Mouse (Mus musculus) intestine, embryonic 14.5 days (tissue): ENCODE results near the gene Pcmtd2. TPM values are rescaled to one million over a fixed set of nuclear protein-coding genes. Genes with fewer than 3 reads are reported as not detected.
"Not testable (repeated sequence)": the region's sequence is repeated elsewhere in the genome, so short reads cannot be mapped to it uniquely, and the experiment has no call there.

Experiments
- ATAC-seq: fragments of 200-750 bp; cut with Nextera tagmentation; replicated peaks from 2 replicates; pipeline ENCODE4 v1.8.0; 2017; ENCODE audit warnings: low read depth, moderate number of reproducible peaks, moderate TSS enrichment, moderate library complexity; ENCODE audit not compliant: low FRiP score, low TSS enrichment
- DNase-seq: peaks from one replicate; pipeline ENCODE4 v3.0.0-alpha.2; 2018; ENCODE audit warnings: low spot score
- H3K27ac ChIP-seq: fragments of 300-500 bp; sonication (generic); 2 replicates; pipeline ENCODE4 v1.5.1; 2014; ENCODE audit warnings: low read depth, mild to moderate bottlenecking, control low read depth
- H3K27me3 ChIP-seq: fragments of 300-500 bp; sonication (generic); replicated peaks from 2 replicates; pipeline ENCODE4 v1.6.1; 2014; ENCODE audit warnings: low read length, control low read depth; ENCODE audit not compliant: control insufficient read depth, insufficient read depth
- H3K36me3 ChIP-seq: fragments of 300-500 bp; sonication (generic); 2 replicates; pipeline ENCODE4 v1.6.1; 2014; ENCODE audit warnings: low read length, control low read depth; ENCODE audit not compliant: control insufficient read depth, insufficient read depth
- H3K4me1 ChIP-seq: fragments of 300-500 bp; sonication (generic); replicated peaks from 2 replicates; pipeline ENCODE4 v1.6.1; 2014; ENCODE audit warnings: low read length, control low read depth, mixed read lengths; ENCODE audit not compliant: control insufficient read depth, insufficient read depth
- H3K4me2 ChIP-seq: fragments of 300-500 bp; sonication (generic); 2 replicates; pipeline ENCODE4 v1.6.1; 2014; ENCODE audit warnings: low read length
- H3K4me3 ChIP-seq: fragments of 300-500 bp; sonication (generic); 2 replicates; pipeline ENCODE4 v1.5.1; 2014; ENCODE audit warnings: low read depth, low read length, control low read depth, mixed read lengths
- H3K9ac ChIP-seq: fragments of 300-500 bp; sonication (generic); 2 replicates; pipeline ENCODE4 v1.6.1; 2014; ENCODE audit warnings: mild to moderate bottlenecking, low read length
- H3K9me3 ChIP-seq: fragments of 300-500 bp; sonication (generic); 2 replicates; pipeline ENCODE4 v1.6.1; 2016; ENCODE audit warnings: low read length, control low read depth; ENCODE audit not compliant: control insufficient read depth
- WGBS: fragments of 180-500 bp; shearing (Covaris S2); extraction: QIAGEN DNeasy Blood & Tissue Kit; methylation state at CpG from one replicate; pipeline ENCODE4 v1.1.7; 2014; 5-methylcytosine and 5-hydroxymethylcytosine counted together
- polyA plus RNA-seq: library from polyadenylated mRNA; unstranded; fragments of >200 nt; fragmentation: Nextera tagmentation; extraction: Ambion mirVana; gene quantifications from 2 replicates; pipeline ENCODE4 v1.2.1, GENCODE M21; 2014

Pcmtd2 gene
- 29.7 and 31.9 TPM in 2 replicates for polyA plus RNA-seq

DNA sequence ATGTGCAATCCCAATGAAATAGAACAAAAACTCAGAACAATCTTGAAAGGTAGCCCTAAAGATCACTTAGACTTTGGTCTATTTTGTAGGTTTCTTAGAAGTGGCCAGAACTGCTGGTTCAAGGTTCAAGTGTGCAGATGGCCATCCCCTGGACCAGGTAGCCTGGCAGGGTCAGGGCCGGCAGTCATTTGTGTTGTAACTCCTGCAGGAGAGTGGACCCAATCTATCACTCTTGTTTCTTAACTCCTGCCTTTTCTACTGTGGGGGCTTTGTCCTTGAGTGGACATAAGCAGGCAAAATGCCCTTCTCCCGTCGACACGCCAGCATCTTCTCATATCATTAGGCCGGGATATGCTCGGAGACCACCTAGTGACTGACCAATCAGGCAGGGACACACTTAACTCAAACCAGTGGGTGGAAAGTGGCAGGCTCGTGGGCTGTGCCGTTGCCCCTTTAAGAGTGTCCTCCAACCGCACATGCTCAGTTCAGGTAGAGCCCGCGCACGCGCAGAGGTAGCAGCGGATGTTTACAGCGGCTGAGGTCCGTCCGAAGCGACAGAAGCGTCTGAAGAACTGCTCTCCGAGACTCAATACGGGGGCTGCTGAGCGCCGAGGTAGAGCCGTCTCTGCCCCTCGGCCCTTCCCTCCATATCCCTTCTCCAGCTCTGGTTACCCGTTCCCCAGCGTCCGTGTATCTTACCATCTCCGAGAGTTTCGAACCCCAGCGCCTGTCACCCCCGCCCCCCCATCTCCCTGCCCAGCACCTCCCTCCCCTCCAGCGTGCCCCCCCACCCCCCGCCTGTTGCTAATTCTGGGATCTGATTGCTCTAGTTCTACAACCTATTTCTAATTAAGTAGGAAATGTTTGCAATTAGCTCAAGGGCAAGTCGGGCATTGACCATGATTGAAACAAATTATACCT, at the start of gene Pcmtd2:
Gene Pcmtd2 (plus strand): TSS at position 483 of the 921 bp plus-strand sequence.
- no peaks in the 10 kb centered on the region for H3K27me3 ChIP-seq
- H3K27ac ChIP-seq, result peak within 1 kb of the TSS; percentile 82
- peaks cover 14% of the 10 kb centered on the region for H3K36me3 ChIP-seq
- DNase-seq (peak; percentile 94), ATAC-seq (peak; percentile 94)
- peaks cover 13% of the 10 kb centered on the region for H3K4me1 ChIP-seq
- H3K9me3 ChIP-seq, result no peaks in the 10 kb centered on the region
- peak within 1 kb of the TSS; percentile 81 for H3K4me2 ChIP-seq
- H3K4me3 ChIP-seq, result peak within 1 kb of the TSS; percentile 70
- H3K9ac ChIP-seq, result peak within 1 kb of the TSS; percentile 70
- WGBS, result under 1% methylated on average over 35 of the region's 35 CpGs

DNA sequence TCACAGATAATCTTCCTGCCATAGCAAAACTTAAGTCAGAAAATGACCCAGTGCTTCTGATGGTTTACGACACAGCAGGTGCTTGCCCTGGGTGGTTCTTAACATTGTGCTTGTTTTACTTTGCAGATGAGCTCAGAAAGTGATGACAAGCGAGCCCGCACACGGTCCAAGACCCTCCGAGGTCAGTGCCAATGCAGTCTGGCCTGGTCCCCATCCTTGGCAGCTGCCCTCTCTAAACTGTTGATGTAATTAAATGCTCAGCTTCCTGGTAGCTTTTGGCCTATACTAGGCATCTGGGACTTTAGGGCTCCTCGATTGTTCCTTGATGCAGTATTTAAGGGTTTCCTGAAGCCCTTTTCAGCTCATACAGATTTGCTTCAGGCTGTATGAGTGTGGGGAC, 48.3 kb upstream of the Pcmtd2 start:
- ATAC-seq (no peak), DNase-seq (no peak)
- Histone ChIP-seq H3K9ac (no peak overlapping the region), H3K4me3 (no peak overlapping the region), H3K9me3 (no peaks in the 10 kb centered on the region), H3K27me3 (no peaks in the 10 kb centered on the region), H3K27ac (no peak overlapping the region), H3K4me2 (no peak overlapping the region), H3K36me3 (no peaks in the 10 kb centered on the region), H3K4me1 (no peaks in the 10 kb centered on the region)
- WGBS, result 83% methylated on average over 6 of the region's 6 CpGs

DNA sequence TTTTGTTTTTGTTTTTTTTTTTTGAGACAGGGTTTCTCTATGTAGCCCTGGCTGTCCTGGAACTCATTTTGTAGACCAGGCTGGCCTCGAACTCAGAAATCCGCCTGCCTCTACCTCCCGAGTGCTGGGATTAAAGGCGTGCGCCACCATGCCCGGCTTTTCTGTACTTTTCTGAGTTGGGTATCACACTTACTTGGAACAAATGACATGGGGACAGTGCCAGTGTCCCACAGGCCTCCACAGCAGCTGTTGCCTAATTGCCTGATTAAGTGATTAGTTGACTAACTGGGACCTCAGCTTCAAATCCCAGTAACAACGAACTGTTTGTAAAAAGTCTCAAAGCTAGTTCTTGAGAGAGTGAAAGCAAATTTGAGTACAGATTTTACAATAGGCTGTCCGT, 44.5 kb upstream of the Pcmtd2 start:
- H3K4me3 ChIP-seq, DNase-seq, H3K9ac ChIP-seq, H3K27me3 ChIP-seq, H3K4me1 ChIP-seq, H3K4me2 ChIP-seq, H3K36me3 ChIP-seq, H3K27ac ChIP-seq, ATAC-seq, H3K9me3 ChIP-seq: not testable (repeated sequence)
- 80% methylated on average over 8 of the region's 8 CpGs for WGBS

DNA sequence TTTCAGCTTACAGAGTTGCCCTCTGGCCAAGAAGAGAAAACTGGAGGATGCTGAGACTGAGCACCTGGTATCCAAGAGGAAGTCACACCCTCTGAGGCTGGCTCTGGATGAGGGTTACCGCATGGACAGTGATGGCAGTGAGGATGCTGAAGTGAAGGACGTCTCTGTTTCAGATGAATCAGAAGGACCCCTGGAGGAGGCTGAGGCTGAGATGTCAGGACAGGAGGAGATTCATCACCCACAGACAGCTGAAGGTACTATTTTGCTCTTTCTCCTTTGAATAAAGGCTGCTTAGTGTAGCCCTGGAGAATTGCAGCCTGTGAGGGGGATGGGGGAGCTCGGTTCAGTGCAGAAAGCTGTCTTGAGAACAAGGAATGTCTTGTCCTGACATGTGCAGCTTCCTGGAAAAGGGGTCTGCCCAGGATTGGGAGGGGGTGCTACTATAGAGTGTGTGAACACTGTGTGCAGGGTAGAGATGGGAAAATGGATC, 42.0 kb upstream of the Pcmtd2 start:
- peak; percentile 32; the same call in 1 of the 2 replicates for ATAC-seq

DNA sequence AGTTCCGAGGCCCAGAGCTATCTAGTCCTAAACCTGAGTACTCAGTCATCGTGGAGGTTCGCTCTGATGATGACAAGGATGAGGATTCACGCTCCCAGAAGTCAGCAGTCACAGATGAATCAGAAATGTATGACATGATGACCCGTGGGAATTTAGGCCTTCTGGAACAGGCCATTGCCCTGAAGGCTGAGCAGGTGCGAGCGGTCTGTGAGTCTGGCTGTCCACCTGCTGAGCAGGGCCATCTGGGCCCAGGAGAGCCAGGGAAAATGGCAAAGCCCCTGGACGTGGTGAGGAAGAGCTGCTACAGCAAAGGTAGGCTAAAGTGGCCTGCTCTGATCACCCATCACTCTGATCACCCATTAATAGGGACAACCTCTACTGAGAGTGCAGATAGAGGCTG, 40.0 kb upstream of the Pcmtd2 start:
- Histone ChIP-seq H3K4me3 (no peak overlapping the region), H3K4me2 (no peak overlapping the region), H3K27ac (no peak overlapping the region), H3K27me3 (no peaks in the 10 kb centered on the region), H3K4me1 (no peaks in the 10 kb centered on the region), H3K9me3 (no peaks in the 10 kb centered on the region), H3K9ac (no peak overlapping the region), H3K36me3 (no peaks in the 10 kb centered on the region)
- WGBS, result 82% methylated on average over 8 of the region's 8 CpGs
- ATAC-seq (no peak), DNase-seq (no peak)

More for the DNA sequence above, 42.0 kb upstream of the Pcmtd2 start:
- no peaks in the 10 kb centered on the region for H3K36me3 ChIP-seq
- no peaks in the 10 kb centered on the region for H3K9me3 ChIP-seq
- no peaks in the 10 kb centered on the region for H3K4me1 ChIP-seq
- H3K27me3 ChIP-seq, result no peaks in the 10 kb centered on the region
- DNase-seq, result no peak
- H3K4me2 ChIP-seq, result no peak overlapping the region
- 66% methylated on average over 3 of the region's 3 CpGs for WGBS
- no peak overlapping the region for H3K9ac ChIP-seq
- no peak overlapping the region for H3K27ac ChIP-seq
- no peak overlapping the region for H3K4me3 ChIP-seq

DNA sequence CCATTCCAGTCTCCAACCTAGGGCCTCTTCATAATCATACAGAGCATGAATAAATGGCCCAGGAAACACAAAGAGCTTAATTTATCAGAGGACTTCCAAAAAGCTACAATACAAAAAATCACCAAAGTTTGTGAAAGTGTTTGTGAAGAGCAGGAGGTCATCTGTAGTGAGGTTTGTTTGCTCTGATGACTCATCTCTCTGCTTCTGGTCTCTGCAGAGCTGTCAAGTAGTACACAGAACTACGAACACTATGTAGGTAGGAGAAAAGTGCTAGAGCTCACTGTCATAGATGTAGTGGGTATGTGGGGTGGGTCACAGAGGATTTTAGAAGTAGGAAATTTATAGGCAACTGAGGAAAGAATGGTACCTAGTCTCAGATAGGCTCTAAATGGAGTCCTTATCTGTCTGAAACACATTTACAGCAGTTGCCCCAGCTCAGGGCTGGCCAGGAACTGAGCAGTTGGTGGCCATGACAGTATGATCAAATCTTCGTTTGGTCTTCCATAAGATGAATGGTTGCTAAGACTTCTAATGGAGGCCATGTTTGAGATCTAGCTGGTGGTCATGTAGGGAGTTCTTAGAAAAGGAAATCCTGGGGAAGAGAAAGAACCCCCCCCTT, 8.5 kb upstream of the Pcmtd2 start:
- no peak overlapping the region for H3K4me2 ChIP-seq
- no peaks in the 10 kb centered on the region for H3K36me3 ChIP-seq
- DNase-seq, result no peak
- ATAC-seq, result no peak
- H3K9me3 ChIP-seq, result no peaks in the 10 kb centered on the region
- WGBS, result 68% methylated on average over 2 of the region's 2 CpGs
- H3K4me1 ChIP-seq, result no peaks in the 10 kb centered on the region
- no peak overlapping the region for H3K27ac ChIP-seq
- no peaks in the 10 kb centered on the region for H3K27me3 ChIP-seq
- H3K4me3 ChIP-seq, result no peak overlapping the region
- no peak overlapping the region for H3K9ac ChIP-seq

DNA sequence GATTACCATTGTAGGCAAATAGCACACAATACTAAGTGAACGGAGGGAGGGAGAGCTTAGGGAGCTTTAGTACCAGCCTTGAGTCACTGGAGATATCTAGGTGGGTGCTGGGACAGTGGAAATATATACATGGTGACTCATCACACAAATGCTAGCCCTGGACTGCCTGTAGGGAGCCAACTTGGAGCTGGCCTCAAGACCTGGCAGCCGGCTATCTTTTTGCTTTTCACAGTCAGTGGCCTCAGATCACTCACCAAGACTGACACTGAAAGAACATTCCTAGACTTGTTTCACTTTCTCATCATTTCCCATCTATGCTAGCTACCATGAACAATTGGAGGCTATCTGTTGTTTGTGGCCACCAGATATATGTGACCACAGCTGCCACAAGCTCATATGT, 4.9 kb upstream of the Pcmtd2 start:
- H3K27me3 ChIP-seq, result no peaks in the 10 kb centered on the region
- no peak for DNase-seq
- H3K9me3 ChIP-seq, result no peaks in the 10 kb centered on the region
- 80% methylated on average over 2 of the region's 2 CpGs for WGBS
- H3K36me3 ChIP-seq, result no peaks in the 10 kb centered on the region
- H3K4me2 ChIP-seq, result no peak overlapping the region
- H3K27ac ChIP-seq, result no peak overlapping the region
- H3K4me1 ChIP-seq, result peaks cover 4% of the 10 kb centered on the region
- H3K4me3 ChIP-seq, result no peak overlapping the region
- H3K9ac ChIP-seq, result no peak overlapping the region
- ATAC-seq, result no peak

DNA sequence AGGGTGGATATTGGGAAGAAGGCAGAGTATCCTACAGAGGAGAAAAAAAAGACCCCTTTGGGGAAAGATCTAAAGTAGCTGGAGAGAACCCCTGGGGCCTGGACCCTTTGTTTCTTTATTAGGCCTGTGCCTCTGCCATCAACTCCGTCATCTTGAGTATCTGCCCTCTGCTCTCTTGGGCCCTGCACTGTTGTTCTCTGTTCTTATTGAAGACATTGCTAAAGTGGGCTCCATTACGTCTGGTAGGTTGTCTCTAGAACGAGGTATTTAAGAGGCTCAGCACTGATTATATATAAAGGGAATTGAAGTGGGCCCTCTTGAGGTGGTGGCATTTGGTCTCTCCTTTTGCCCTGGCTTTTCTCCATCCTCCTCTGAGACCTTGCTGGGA, 633 bp downstream of the Pcmtd2 start:
- H3K27me3 ChIP-seq, result no peaks in the 10 kb centered on the region
- peak overlapping the region; percentile 70 for H3K9ac ChIP-seq
- peaks cover 19% of the 10 kb centered on the region for H3K36me3 ChIP-seq
- peak overlapping the region; percentile 70 for H3K4me3 ChIP-seq
- no peak for ATAC-seq
- DNase-seq, result peak; percentile 56
- peak overlapping the region; percentile 81 for H3K4me2 ChIP-seq
- no peaks in the 10 kb centered on the region for H3K9me3 ChIP-seq
- H3K4me1 ChIP-seq, result peaks cover 13% of the 10 kb centered on the region
- H3K27ac ChIP-seq, result no peak overlapping the region
- WGBS, result 2% methylated on average over 3 of the region's 3 CpGs
